Mouse (Mus musculus) cerebellum, adult (tissue): ENCODE results near the gene Gm17509.

Experiments
- ATAC-seq: cut with Nextera tagmentation; 2 replicates; pipeline ENCODE4 v1.9.2; 2017; ENCODE audit warnings: mild to moderate bottlenecking, moderate library complexity, mixed read lengths; ENCODE audit not compliant: insufficient number of reproducible peaks, low FRiP score, low TSS enrichment

Gene Gm17509

GRCm38 (mm10) chr13:117220501-117221321, at the start of gene Gm17509:
TSS of gene Gm17509 (minus strand) at chr13:117221075.
- peak; percentile 87 for ATAC-seq

- ATAC-seq, result no peak
Observed at GRCm38 (mm10) chr13:117267963-117268362, 47.1 kb upstream of the Gm17509 start.

- ATAC-seq, result no peak
Observed at GRCm38 (mm10) chr13:117266156-117266555, 45.3 kb upstream of the Gm17509 start.

DNA sequence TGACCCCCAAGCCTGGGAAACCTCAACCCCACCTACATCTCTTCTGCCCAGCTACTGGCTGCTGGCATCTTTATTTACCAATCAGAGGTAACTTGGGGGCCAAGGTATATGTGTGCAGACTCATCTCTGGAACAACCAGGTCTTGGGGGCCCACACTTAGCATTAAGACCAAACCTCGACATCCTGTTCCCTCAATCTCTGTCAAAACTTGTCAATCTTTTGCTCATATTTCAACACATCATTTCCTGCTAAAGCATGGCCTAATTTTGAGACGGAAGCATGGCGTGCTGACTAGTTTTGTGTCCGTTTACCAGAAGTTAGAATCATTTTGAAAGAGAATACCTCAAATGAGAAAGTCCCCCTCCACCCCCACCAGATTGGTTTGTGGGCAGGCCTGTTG, 39.8 kb upstream of the Gm17509 start:
- no peak for ATAC-seq

DNA sequence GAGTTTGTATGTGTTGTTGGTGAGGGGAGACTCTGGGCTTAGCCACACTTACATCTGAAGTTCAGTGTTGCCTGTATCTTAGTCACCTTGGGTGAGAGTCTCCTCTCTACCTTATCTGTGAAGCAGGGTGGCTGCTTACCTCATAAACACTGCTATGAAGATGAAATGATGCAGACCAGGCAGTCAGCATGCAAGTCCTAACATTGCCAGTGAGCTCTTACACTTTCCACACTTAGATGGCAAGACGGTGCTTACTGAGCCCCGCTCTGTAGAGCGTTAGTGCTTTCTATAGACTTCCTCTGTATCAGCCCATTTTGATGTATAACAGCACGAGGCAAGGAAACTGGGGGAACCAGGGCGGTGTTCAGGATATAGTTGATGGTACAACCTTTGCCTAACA, 21.7 kb upstream of the Gm17509 start:
- no peak for ATAC-seq

DNA sequence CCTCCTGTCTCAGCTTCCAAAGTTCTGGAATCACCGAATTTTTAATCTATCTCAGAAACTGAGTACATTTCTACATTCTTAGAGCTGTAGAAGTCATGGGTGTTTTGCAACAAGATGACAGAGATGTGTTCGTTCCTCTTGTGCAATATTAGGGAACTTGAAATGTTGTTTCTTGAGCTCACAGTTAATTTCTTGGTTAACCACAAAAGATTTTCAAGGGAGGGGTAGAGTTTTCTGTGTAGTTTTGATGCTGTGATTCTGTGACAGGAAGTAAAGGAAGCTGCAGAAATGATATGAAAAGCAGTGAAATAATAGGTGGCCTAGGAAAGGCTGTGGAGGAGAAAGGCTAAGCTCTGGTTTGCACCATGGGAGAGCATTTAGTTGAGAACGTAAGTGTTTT, 21.2 kb upstream of the Gm17509 start:
- no peak for ATAC-seq

DNA sequence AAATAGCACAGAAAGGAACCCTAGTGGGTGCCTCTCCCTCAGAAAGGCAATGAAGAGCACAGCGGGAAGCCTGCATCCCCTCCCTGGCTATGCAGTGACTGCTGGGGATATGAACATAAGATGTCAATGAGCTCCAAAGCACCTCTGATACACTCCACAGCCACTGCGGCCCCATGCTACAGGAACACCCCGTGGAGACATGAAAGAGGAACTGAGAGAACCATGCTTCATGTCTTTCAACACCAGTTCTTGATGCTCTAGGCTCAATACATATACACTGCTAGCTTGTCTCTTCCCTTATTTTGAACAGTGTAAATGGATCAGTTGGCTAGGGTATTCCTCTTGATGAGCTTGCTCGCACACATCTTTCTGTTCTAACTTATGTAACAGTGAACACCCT, 16.2 kb upstream of the Gm17509 start:
- no peak for ATAC-seq

- ATAC-seq, result peak; percentile 85
Observed at GRCm38 (mm10) chr13:117235530-117236212, 14.8 kb upstream of the Gm17509 start.

- ATAC-seq, result no peak
Observed at GRCm38 (mm10) chr13:117234486-117234885, 13.6 kb upstream of the Gm17509 start.

- no peak for ATAC-seq
Observed at GRCm38 (mm10) chr13:117233808-117234207, 12.9 kb upstream of the Gm17509 start.

DNA sequence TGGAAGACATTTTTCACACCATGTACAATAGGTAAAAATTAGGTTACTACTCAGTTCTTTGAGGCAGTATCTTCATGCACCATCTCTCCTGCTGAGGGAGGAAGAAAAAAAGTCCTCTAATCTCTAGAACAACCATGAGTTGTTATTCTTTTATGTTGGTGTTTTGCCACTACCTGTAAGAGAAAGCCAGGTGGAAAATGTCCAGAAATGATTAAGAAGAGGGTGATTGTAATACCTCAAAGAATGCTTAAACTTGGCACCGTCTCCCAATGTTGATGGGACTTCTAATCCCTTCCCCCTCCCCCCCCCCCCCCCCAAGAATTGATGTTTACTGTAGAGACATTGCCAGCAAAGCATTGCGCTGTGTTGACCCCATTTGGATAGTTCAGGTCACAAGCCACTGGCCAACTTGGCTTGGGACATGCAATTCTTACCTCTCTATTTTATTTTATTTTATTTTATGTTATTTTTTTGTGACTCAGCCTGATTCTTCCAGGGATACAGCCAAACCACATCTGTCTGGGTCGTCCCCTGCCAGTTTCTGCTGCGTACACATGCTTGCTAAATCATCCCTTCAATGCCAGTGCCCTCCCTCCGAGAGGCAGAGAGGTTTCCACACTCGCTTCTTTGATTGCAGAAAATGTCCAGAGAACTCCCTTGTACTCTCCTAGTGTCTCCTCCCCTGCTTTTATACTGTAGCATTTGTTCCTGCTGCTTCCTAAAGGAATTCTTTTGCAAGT, 9.7 kb upstream of the Gm17509 start:
- ATAC-seq, result no peak

- peak; percentile 43; the same call in 1 of the 2 replicates for ATAC-seq
Observed at GRCm38 (mm10) chr13:117225561-117225960, 4.7 kb upstream of the Gm17509 start.

DNA sequence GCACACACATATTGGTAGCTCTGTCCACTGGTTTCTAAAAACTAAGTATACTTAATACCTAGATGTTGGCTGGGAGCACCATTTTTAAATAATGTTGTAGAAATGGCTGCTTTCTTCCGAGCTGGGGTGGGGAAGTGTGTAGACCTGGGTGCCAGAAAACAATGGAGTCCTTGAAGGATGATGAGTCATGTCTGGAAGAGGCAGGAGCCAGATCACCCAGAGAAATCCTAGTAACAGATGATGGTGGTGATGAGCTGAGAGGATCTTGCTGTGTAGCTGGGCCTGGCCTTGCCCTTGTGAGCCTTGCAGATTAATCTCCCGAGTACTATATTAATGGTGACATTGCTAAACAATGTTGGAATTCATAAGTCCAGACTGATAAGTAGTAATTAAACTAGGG, 4.0 kb upstream of the Gm17509 start:
- no peak for ATAC-seq

DNA sequence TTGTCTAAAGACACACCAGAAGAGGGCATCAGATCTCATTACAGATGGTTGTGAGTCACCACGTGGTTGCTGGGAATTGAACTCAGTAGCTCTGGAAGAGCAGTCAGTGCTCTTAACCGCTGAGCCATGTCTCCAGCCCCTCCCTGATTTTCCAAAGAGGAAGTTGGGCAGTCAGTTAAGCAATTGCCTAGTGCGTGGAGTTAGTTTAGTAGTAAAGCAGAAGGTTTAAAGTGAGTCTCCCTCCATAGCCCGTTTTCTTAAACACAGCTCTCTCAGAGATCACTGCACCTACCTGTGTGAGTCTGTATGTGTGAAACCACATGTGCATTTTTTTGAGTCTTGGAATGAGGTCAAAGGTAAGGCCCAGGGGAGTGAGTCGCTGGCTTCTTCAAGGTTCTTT, 2.2 kb upstream of the Gm17509 start:
- ATAC-seq, result no peak

DNA sequence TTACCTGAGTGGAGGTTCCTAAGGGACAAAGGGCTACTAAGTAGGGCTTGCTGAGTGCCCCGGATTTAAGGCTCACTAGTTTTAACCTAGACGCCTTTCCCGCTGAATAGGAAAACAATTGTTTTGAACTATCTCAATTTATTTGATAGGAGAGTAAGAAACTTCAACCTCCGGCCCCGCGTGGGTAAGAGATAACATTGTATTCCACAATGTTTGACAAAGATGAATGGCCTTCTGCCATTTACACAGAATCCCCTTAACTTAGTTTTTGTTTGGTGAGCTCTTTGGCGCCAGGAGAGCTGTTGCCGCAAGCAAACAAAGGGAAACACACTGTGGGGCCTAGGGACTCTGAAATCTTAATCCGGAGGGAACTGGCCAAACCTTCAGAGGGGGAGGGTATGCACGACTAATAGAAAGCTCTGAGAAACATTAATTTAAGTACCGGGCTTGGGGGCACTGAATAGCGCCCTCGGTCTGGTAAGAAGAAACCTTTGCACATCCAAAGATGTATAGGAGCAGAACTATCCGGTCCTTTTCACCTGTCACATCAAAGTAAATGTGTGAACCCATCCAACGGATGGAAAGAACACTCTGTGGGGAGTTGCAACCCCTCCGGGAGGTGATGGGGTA, 889 bp downstream of the Gm17509 start:
- ATAC-seq, result no peak

GRCm38 (mm10) chr13:117218092-117218491, 2.8 kb downstream of the Gm17509 start:
- ATAC-seq, result no peak

- ATAC-seq, result no peak
Observed at GRCm38 (mm10) chr13:117217621-117218020, 3.3 kb downstream of the Gm17509 start.

DNA sequence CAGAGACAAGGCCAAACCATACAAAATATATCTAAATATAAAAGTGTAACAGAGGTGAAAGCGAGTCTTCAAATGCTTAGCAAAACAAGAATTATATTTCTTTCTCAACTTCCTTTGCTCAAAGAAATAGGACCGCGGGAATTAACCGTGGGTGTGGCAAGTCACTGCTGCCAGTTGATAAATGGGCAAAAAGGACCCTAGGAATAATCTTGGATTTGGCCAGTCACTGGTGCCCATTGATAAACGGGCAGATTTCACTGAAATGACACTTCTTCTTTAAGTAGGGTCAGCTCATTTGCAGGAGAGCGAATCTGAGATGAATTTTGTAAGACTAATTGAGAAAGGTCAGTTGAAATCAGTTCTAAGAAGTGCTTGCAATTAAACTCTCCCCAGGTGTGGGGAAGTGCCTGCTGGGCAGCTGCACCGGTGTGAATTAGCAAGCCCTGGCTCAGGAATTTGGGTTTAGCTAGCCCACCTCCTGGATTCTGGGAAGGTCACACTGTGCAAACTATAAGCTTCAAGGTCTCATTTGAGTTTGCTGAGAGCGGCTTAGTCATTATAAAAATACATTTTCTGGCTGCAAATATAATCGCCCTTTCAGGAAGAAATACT, 4.0 kb downstream of the Gm17509 start:
- no peak for ATAC-seq

- no peak for ATAC-seq
Observed at GRCm38 (mm10) chr13:117216126-117216525, 4.7 kb downstream of the Gm17509 start.

GRCm38 (mm10) chr13:117215481-117215880, 5.4 kb downstream of the Gm17509 start:
- ATAC-seq, result no peak
